Mouse (Mus musculus): Measurements from ENCODE around the gene St3gal3. TPM values are rescaled to one million over a fixed set of nuclear protein-coding genes. Genes with fewer than 3 reads are reported as not detected.

The St3gal3 gene
- polyA plus RNA-seq, 1 experiment, result 50.9 TPM

Other genes with a start within 250 kb of the St3gal3 start
- 722 and 766 TPM in 2 replicates for gene Atp6v0b, start 247.6 kb downstream of the St3gal3 start, polyA plus RNA-seq (2012; rRNA removed)
- gene Dph2, start 242.9 kb downstream of the St3gal3 start, polyA plus RNA-seq (2012; rRNA removed), result 12.8 and 13.5 TPM in 2 replicates
- gene Ipo13, start 219.9 kb downstream of the St3gal3 start, polyA plus RNA-seq (2012; rRNA removed), result 202 and 211 TPM in 2 replicates
- gene Artn, start 205.2 kb downstream of the St3gal3 start, polyA plus RNA-seq (2012; rRNA removed), result 4.3 TPM in 2 replicates
- 42.5 and 50.0 TPM in 2 replicates for gene Kdm4a, start 45.1 kb upstream of the St3gal3 start, polyA plus RNA-seq (2012; rRNA removed)
- gene Ptprf, start 156.5 kb upstream of the St3gal3 start, polyA plus RNA-seq (2012; rRNA removed), result 48.7 and 61.0 TPM in 2 replicates

All from frontal cortex, adult 2 months (tissue).